Mouse (Mus musculus) heart, embryonic 10.5 days (tissue): ENCODE data around the gene Pde5a. TPM values are rescaled to one million over a fixed set of nuclear protein-coding genes. Genes with fewer than 3 reads are reported as not detected.

Source experiments
- DNase-seq: peaks from one replicate; pipeline ENCODE4 v3.0.0-alpha.2; 2017; ENCODE audit warnings: low spot score
- H3K27ac ChIP-seq: fragments of 300-500 bp; sonication (generic); 2 replicates; pipeline ENCODE4 v1.5.1; 2016; ENCODE audit warnings: mild to moderate bottlenecking
- H3K27me3 ChIP-seq: fragments of 300-500 bp; sonication (generic); 2 replicates; pipeline ENCODE4 v1.6.1; 2016; ENCODE audit warnings: mild to moderate bottlenecking; ENCODE audit not compliant: poor library complexity, insufficient read depth, severe bottlenecking
- H3K36me3 ChIP-seq: fragments of 300-500 bp; sonication (generic); 2 replicates; pipeline ENCODE4 v1.6.1; 2016; ENCODE audit warnings: mild to moderate bottlenecking, moderate library complexity
- H3K4me1 ChIP-seq: fragments of 300-500 bp; sonication (generic); 2 replicates; pipeline ENCODE4 v1.6.1; 2016; ENCODE audit warnings: mild to moderate bottlenecking
- H3K4me3 ChIP-seq: fragments of 300-500 bp; sonication (generic); 2 replicates; pipeline ENCODE4 v1.5.1; 2016; ENCODE audit warnings: mild to moderate bottlenecking, moderate library complexity
- H3K9me3 ChIP-seq: fragments of 300-500 bp; sonication (generic); 2 replicates; pipeline ENCODE4 v1.6.1; 2016; ENCODE audit warnings: mild to moderate bottlenecking, moderate library complexity
- WGBS: fragments of 180-500 bp; shearing (Covaris S2); methylation state at CpG from one replicate; pipeline ENCODE4 v1.1.7; 2016; 5-methylcytosine and 5-hydroxymethylcytosine counted together
- polyA plus RNA-seq: library from polyadenylated mRNA; unstranded; fragments of >200 nt; fragmentation: Nextera tagmentation; extraction: Ambion mirVana; gene quantifications from 2 replicates; pipeline ENCODE4 v1.2.1, GENCODE M21; 2016

Gene Pde5a
- polyA plus RNA-seq, 1 experiment from 2014 or later, result 3.4 TPM

- H3K36me3 ChIP-seq, result peaks cover 21% of the 10 kb centered on the region
- H3K27me3 ChIP-seq, result no peaks in the 10 kb centered on the region
- no peaks in the 10 kb centered on the region for H3K4me1 ChIP-seq
- WGBS, result 93% methylated on average over 9 of the region's 9 CpGs
- DNase-seq, result no peak
- no peak overlapping the region for H3K27ac ChIP-seq
- H3K4me3 ChIP-seq, result no peak overlapping the region
- 0 out of 2 replicates have a peak, but pooled peaks cover 3% of the 10 kb centered on the region for H3K9me3 ChIP-seq
Observed at GRCm38 (mm10) chr3:122788314-122788713, 59.6 kb downstream of the Pde5a start.

- Histone ChIP-seq H3K27me3 (no peaks in the 10 kb centered on the region), H3K4me3 (no peak overlapping the region), H3K9me3 (0 out of 2 replicates have a peak, but pooled peaks cover 3% of the 10 kb centered on the region), H3K4me1 (peaks cover 8% of the 10 kb centered on the region; the same call in 1 of the 2 replicates), H3K36me3 (peaks cover 21% of the 10 kb centered on the region), H3K27ac (no peak overlapping the region)
- 87% methylated on average over 6 of the region's 6 CpGs for WGBS
- DNase-seq, result no peak
Observed at GRCm38 (mm10) chr3:122789544-122789943, 60.8 kb downstream of the Pde5a start.

GRCm38 (mm10) chr3:122800050-122800449, 71.3 kb downstream of the Pde5a start:
- no peak for DNase-seq
- H3K27me3 ChIP-seq, result no peaks in the 10 kb centered on the region
- WGBS, result 82% methylated on average over 6 of the region's 6 CpGs

GRCm38 (mm10) chr3:122800553-122801435, 72.0 kb downstream of the Pde5a start:
- H3K4me3 ChIP-seq, result no peak overlapping the region
- no peaks in the 10 kb centered on the region for H3K9me3 ChIP-seq
- no peaks in the 10 kb centered on the region for H3K27me3 ChIP-seq
- H3K36me3 ChIP-seq, result peaks cover 6% of the 10 kb centered on the region
- no peak for DNase-seq
- 79% methylated on average over 10 of the region's 10 CpGs for WGBS
- H3K27ac ChIP-seq, result no peak overlapping the region
- no peaks in the 10 kb centered on the region for H3K4me1 ChIP-seq

More at GRCm38 (mm10) chr3:122800050-122800449, 71.3 kb downstream of the Pde5a start:
- no peak overlapping the region for H3K27ac ChIP-seq
- no peaks in the 10 kb centered on the region for H3K9me3 ChIP-seq
- peaks cover 6% of the 10 kb centered on the region for H3K36me3 ChIP-seq
- H3K4me3 ChIP-seq, result no peak overlapping the region
- no peaks in the 10 kb centered on the region for H3K4me1 ChIP-seq

- H3K9me3 ChIP-seq, result no peaks in the 10 kb centered on the region
- DNase-seq, result no peak
- H3K36me3 ChIP-seq, result peaks cover 6% of the 10 kb centered on the region
- H3K4me3 ChIP-seq, result no peak overlapping the region
- 88% methylated on average over 15 of the region's 15 CpGs for WGBS
- H3K4me1 ChIP-seq, result no peaks in the 10 kb centered on the region
- no peaks in the 10 kb centered on the region for H3K27me3 ChIP-seq
- H3K27ac ChIP-seq, result no peak overlapping the region
Observed at GRCm38 (mm10) chr3:122801436-122802221, 72.9 kb downstream of the Pde5a start.

- DNase-seq, result no peak
- Histone ChIP-seq H3K27me3 (no peaks in the 10 kb centered on the region), H3K4me3 (no peak overlapping the region), H3K4me1 (no peaks in the 10 kb centered on the region), H3K36me3 (peaks cover 6% of the 10 kb centered on the region), H3K9me3 (no peaks in the 10 kb centered on the region), H3K27ac (no peak overlapping the region)
- 94% methylated on average over 8 of the region's 8 CpGs for WGBS
Observed at GRCm38 (mm10) chr3:122807313-122807712, 78.6 kb downstream of the Pde5a start.

GRCm38 (mm10) chr3:122810090-122810863, 81.5 kb downstream of the Pde5a start:
- DNase-seq, result no peak
- H3K4me3 ChIP-seq, result no peak overlapping the region
- no peak overlapping the region for H3K27ac ChIP-seq
- no peaks in the 10 kb centered on the region for H3K9me3 ChIP-seq
- no peaks in the 10 kb centered on the region for H3K4me1 ChIP-seq
- H3K27me3 ChIP-seq, result no peaks in the 10 kb centered on the region
- H3K36me3 ChIP-seq, result no peaks in the 10 kb centered on the region
- WGBS, result 77% methylated on average over 2 of the region's 2 CpGs

- Histone ChIP-seq H3K27ac (no peak overlapping the region), H3K9me3 (no peaks in the 10 kb centered on the region), H3K27me3 (no peaks in the 10 kb centered on the region), H3K4me3 (no peak overlapping the region), H3K36me3 (no peaks in the 10 kb centered on the region), H3K4me1 (no peaks in the 10 kb centered on the region)
- WGBS, result 84% methylated on average over 5 of the region's 5 CpGs
- DNase-seq, result no peak
Observed at GRCm38 (mm10) chr3:122810986-122811385, 82.2 kb downstream of the Pde5a start.

GRCm38 (mm10) chr3:122814531-122814930, 85.8 kb downstream of the Pde5a start:
- H3K27ac ChIP-seq, result no peak overlapping the region

GRCm38 (mm10) chr3:122818282-122818681, 89.5 kb downstream of the Pde5a start:
- no peak for DNase-seq
- Histone ChIP-seq H3K27me3 (no peaks in the 10 kb centered on the region), H3K36me3 (no peaks in the 10 kb centered on the region), H3K4me3 (no peak overlapping the region), H3K9me3 (no peaks in the 10 kb centered on the region), H3K4me1 (peaks cover 2% of the 10 kb centered on the region; the same call in 1 of the 2 replicates), H3K27ac (no peak overlapping the region)
- 54% methylated on average over 5 of the region's 5 CpGs for WGBS

More at GRCm38 (mm10) chr3:122814531-122814930, 85.8 kb downstream of the Pde5a start:
- no peaks in the 10 kb centered on the region for H3K27me3 ChIP-seq
- DNase-seq, result no peak
- WGBS, result 69% methylated on average over 4 of the region's 4 CpGs
- H3K36me3 ChIP-seq, result no peaks in the 10 kb centered on the region
- no peak overlapping the region for H3K4me3 ChIP-seq
- no peaks in the 10 kb centered on the region for H3K9me3 ChIP-seq
- H3K4me1 ChIP-seq, result no peaks in the 10 kb centered on the region

GRCm38 (mm10) chr3:122820700-122821099, 92.0 kb downstream of the Pde5a start:
- Histone ChIP-seq H3K36me3 (peaks cover 3% of the 10 kb centered on the region; the same call in 1 of the 2 replicates), H3K27me3 (no peaks in the 10 kb centered on the region), H3K27ac (no peak overlapping the region), H3K9me3 (no peaks in the 10 kb centered on the region), H3K4me3 (no peak overlapping the region), H3K4me1 (peaks cover 2% of the 10 kb centered on the region; the same call in 1 of the 2 replicates)
- 54% methylated on average over 4 of the region's 4 CpGs for WGBS
- no peak for DNase-seq

- H3K4me1 ChIP-seq, result no peaks in the 10 kb centered on the region
- peaks cover 3% of the 10 kb centered on the region; the same call in 1 of the 2 replicates for H3K36me3 ChIP-seq
- DNase-seq, result no peak
- H3K27ac ChIP-seq, result no peak overlapping the region
- H3K9me3 ChIP-seq, result no peaks in the 10 kb centered on the region
- H3K4me3 ChIP-seq, result no peak overlapping the region
- H3K27me3 ChIP-seq, result no peaks in the 10 kb centered on the region
- 86% methylated on average over 11 of the region's 11 CpGs for WGBS
Observed at GRCm38 (mm10) chr3:122828270-122829058, 99.7 kb downstream of the Pde5a start.
